Mouse (Mus musculus) MEL (cell line): ENCODE measurements around the gene Lpgat1. TPM values are rescaled to one million over a fixed set of nuclear protein-coding genes. Genes with fewer than 3 reads are reported as not detected.

Experiments
- DNase-seq: peaks from one replicate; pipeline ENCODE4 v3.0.0; 2011; ENCODE audit warnings: low read depth, low spot score
- H3K27ac ChIP-seq: 2 replicates; pipeline ENCODE4 v1.5.1; 2012; ENCODE audit warnings: low read depth, mild to moderate bottlenecking, control low read depth, low read length, moderate library complexity; ENCODE audit not compliant: control insufficient read depth
- H3K27me3 ChIP-seq, 2 experiments: fragments of 150-350 bp in 1 of 2; sonication (generic) in 1 of 2; 2 replicates each; pipeline ENCODE4 v1.6.1; 2012; ENCODE audit warnings: low read length in 2 of 2, mild to moderate bottlenecking in 2 of 2, improper control_type of control experiment in 1 of 2, moderate library complexity in 1 of 2; ENCODE audit not compliant: insufficient read depth in 2 of 2, control insufficient read depth in 1 of 2
- H3K36me3 ChIP-seq, 2 experiments: 2 replicates each; pipeline ENCODE4 v1.6.1; 2012 to 2014; ENCODE audit warnings: low read length in 2 of 2, improper control_type of control experiment in 1 of 2, inconsistent platforms in 1 of 2, mild to moderate bottlenecking in 1 of 2; ENCODE audit not compliant: insufficient read depth in 2 of 2, control insufficient read depth in 1 of 2
- H3K4me1 ChIP-seq, 2 experiments: fragments of 150-350 bp in 1 of 2; sonication (generic) in 1 of 2; 2 replicates each; pipeline ENCODE4 v1.6.1; 2012; ENCODE audit warnings: low read length in 2 of 2, improper control_type of control experiment in 1 of 2, mild to moderate bottlenecking in 1 of 2; ENCODE audit not compliant: insufficient read depth in 2 of 2, control insufficient read depth in 1 of 2
- H3K4me3 ChIP-seq, 2 experiments: fragments of 150-350 bp in 1 of 2; sonication (generic) in 1 of 2; 2 replicates each; pipeline ENCODE4 v1.5.1; 2012; ENCODE audit warnings: low read depth in 2 of 2, low read length in 2 of 2, mild to moderate bottlenecking in 2 of 2, moderate library complexity in 2 of 2, control low read depth in 1 of 2, improper control_type of control experiment in 1 of 2; ENCODE audit not compliant: control insufficient read depth in 1 of 2, insufficient read depth in 1 of 2
- H3K79me2 ChIP-seq: 2 replicates; pipeline ENCODE4 v1.6.1; 2012; ENCODE audit warnings: mild to moderate bottlenecking, low read length, moderate library complexity; ENCODE audit not compliant: control insufficient read depth, poor library complexity, insufficient read depth
- H3K9ac ChIP-seq: 2 replicates; pipeline ENCODE4 v1.6.1; 2012; ENCODE audit warnings: low read depth, mild to moderate bottlenecking, control low read depth, low read length, moderate library complexity; ENCODE audit not compliant: control insufficient read depth, poor library complexity, severe bottlenecking
- H3K9me3 ChIP-seq: fragments of 150-350 bp; sonication (generic); replicated peaks from 2 replicates; pipeline ENCODE4 v1.6.1; 2012; ENCODE audit warnings: mild to moderate bottlenecking, low read length, improper control_type of control experiment, moderate library complexity; ENCODE audit not compliant: insufficient read depth
- CTCF ChIP-seq, 3 experiments: IDR thresholded peaks in 2 of 3; conservative IDR thresholded peaks in 1 of 3; 2 replicates each; pipeline ENCODE4 v1.5.1; 2011 to 2012; ENCODE audit warnings: low read length in 3 of 3, low read depth in 2 of 3, mild to moderate bottlenecking in 2 of 3, improper control_type of control experiment in 1 of 3, inconsistent platforms in 1 of 3, mixed read lengths in 1 of 3, moderate library complexity in 1 of 3; ENCODE audit not compliant: control insufficient read depth in 1 of 3, insufficient read depth in 1 of 3, poor library complexity in 1 of 3, severe bottlenecking in 1 of 3
- ELF1 ChIP-seq: IDR thresholded peaks from 2 replicates; pipeline ENCODE4 v1.6.1; 2014; ENCODE audit warnings: low read depth, mild to moderate bottlenecking, inconsistent platforms, low read length, improper control_type of control experiment, moderate library complexity
- ETS1 ChIP-seq: IDR thresholded peaks from 2 replicates; pipeline ENCODE4 v1.6.1; 2012; ENCODE audit warnings: low read depth, mild to moderate bottlenecking, inconsistent platforms, low read length, improper control_type of control experiment, moderate library complexity
- GATA1 ChIP-seq: IDR thresholded peaks from 2 replicates; pipeline ENCODE4 v1.6.1; 2011; ENCODE audit warnings: low read depth, low read length, improper control_type of control experiment
- JUND ChIP-seq: IDR thresholded peaks from 2 replicates; pipeline ENCODE4 v1.6.1; 2011; ENCODE audit warnings: low read depth, mild to moderate bottlenecking, improper control_type of control experiment, low read length
- KAT2A ChIP-seq: conservative IDR thresholded peaks from 2 replicates; pipeline ENCODE4 v1.6.1; 2012; ENCODE audit warnings: low read depth, low read length, improper control_type of control experiment, inconsistent platforms
- MAZ ChIP-seq: IDR thresholded peaks from 2 replicates; pipeline ENCODE4 v1.6.1; 2012; ENCODE audit warnings: low read depth, mild to moderate bottlenecking, inconsistent platforms, low read length, improper control_type of control experiment
- MXI1 ChIP-seq: IDR thresholded peaks from 2 replicates; pipeline ENCODE4 v1.6.1; 2011; ENCODE audit warnings: mild to moderate bottlenecking, low read depth, low read length, improper control_type of control experiment
- NRF1 ChIP-seq: IDR thresholded peaks from 2 replicates; pipeline ENCODE4 v1.6.1; 2014; ENCODE audit warnings: low read depth, mild to moderate bottlenecking, inconsistent platforms, low read length, improper control_type of control experiment, moderate library complexity; ENCODE audit not compliant: poor library complexity, insufficient read depth, severe bottlenecking
- POLR2AphosphoS2 ChIP-seq: IDR thresholded peaks from 2 replicates; pipeline ENCODE4 v1.6.1; 2011; ENCODE audit warnings: low read length, improper control_type of control experiment
- RAD21 ChIP-seq: IDR thresholded peaks from 2 replicates; pipeline ENCODE4 v1.6.1; 2011; ENCODE audit warnings: mild to moderate bottlenecking, low read depth, low read length, improper control_type of control experiment
- TBP ChIP-seq: IDR thresholded peaks from 2 replicates; pipeline ENCODE4 v1.8.0; 2011; ENCODE audit warnings: low read depth, low read length, improper control_type of control experiment
- UBTF ChIP-seq: IDR thresholded peaks from 2 replicates; pipeline ENCODE4 v1.6.1; 2012; ENCODE audit warnings: low read depth, mild to moderate bottlenecking, inconsistent platforms, low read length, improper control_type of control experiment, moderate library complexity, borderline replicate concordance; ENCODE audit not compliant: insufficient read depth
- USF2 ChIP-seq, 2 experiments: IDR thresholded peaks; 2 replicates each; pipeline ENCODE4 v1.6.1; 2011 to 2012; ENCODE audit warnings: improper control_type of control experiment in 2 of 2, low read length in 2 of 2, borderline replicate concordance in 1 of 2, inconsistent platforms in 1 of 2, low read depth in 1 of 2, mild to moderate bottlenecking in 1 of 2; ENCODE audit not compliant: insufficient read depth in 1 of 2
- ZNF384 ChIP-seq: IDR thresholded peaks from 2 replicates; pipeline ENCODE4 v1.6.1; 2012; ENCODE audit warnings: low read depth, mild to moderate bottlenecking, inconsistent platforms, low read length, improper control_type of control experiment
- polyA plus RNA-seq, 2 experiments: library from polyadenylated mRNA; stranded (reverse) in 1 of 2; unstranded in 1 of 2; fragments of >175 nt in 1 of 2; fragments of >200 nt in 1 of 2; gene quantifications; 2 replicates each; pipeline versions ENCODE4 v1.2.1 to v1.2.4; 2012; ENCODE audit warnings: low replicate concordance in 2 of 2, low read depth in 1 of 2; ENCODE audit not compliant: insufficient read length in 2 of 2, insufficient read depth in 1 of 2, missing spikeins in 1 of 2
- total RNA-seq: library from RNA; depleted of rRNA; stranded (reverse); fragments of 300-350 nt; gene quantifications from 2 replicates; pipeline ENCODE4 v1.2.3, GENCODE M21; 2012; rRNA removed

Gene Lpgat1
- total RNA-seq (not detected in 2 replicates), polyA plus RNA-seq (not detected)

DNA sequence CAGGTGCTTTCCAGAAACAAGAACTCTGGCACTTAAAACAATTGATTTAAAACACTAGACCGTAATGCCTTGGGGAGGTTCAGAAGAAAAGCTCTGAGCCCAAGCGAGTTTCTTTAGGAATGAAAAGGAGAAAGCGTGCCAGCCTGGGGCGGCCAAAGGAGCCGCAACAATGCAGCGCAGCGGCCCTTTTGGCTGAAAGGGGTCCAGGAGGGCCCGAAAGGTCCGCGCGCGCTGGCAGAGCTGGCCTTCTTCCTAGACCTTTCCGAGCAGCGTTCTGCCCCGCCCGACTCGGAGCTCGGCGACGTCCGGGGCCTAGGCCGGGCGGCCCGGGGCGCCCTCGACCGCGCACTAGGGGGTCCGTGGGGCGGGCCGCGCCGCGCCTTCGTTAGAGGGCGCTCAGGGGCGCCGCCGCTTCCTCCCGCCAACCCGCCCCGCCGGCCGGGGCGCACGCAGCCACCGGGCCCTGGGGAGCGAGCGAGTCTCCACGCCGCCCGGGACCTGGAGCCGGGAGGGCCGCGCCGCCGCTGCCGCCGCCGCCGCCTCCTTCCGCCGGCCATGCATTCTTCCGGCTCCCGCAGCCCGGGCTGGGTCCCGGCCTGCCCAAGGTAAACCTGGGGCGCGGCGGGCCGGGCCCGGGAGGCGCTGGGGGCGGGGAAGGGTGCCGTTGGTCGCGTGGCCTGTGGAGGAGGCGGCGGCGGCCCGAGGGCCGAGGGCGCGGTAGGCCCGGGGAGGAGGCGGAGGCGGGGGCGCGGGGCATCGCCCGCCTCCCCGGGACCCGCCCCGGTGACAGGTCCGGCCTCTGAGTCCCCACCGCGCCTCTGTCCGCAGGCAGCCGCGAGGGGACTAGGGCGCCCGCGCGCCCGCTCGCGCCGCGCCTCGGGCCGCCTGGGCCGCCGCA lies at the start of gene Lpgat1:
Lpgat1 (plus strand) TSS at position 234 of the 898 bp plus-strand sequence.
- TF ChIP-seq CTCF (IDR thresholded peaks at IDR 0.05 in 2 of 3, conservative IDR thresholded peaks at IDR 0.05 in 1 of 3; ENCODE audit: control insufficient read depth in 1 of 3, insufficient read depth in 1 of 3, low read depth in 2 of 3, low read length in 3 of 3, poor library complexity in 1 of 3, severe bottlenecking in 1 of 3) (no peak), ETS1 (no peak), RAD21 (no peak), MAZ (no peak), ZNF384 (no peak), USF2 (IDR thresholded peaks at IDR 0.05; ENCODE audit: borderline replicate concordance in 1 of 2, insufficient read depth in 1 of 2, low read depth in 1 of 2, low read length in 2 of 2) (no peak), JUND (no peak), GATA1 (no peak), MXI1 (no peak), NRF1 (no peak), ELF1 (no peak), UBTF (no peak), TBP (no peak)
- Histone ChIP-seq H3K4me1 (no peaks in the 10 kb centered on the region), H3K36me3 (no peaks in the 10 kb centered on the region), H3K27ac (no peak within 1 kb of the TSS), H3K9ac (no peak within 1 kb of the TSS), H3K27me3 (peaks cover 2 to 7% of the 10 kb centered on the region in 2 experiments), H3K4me3 (no peak within 1 kb of the TSS), H3K9me3 (no peaks in the 10 kb centered on the region), H3K79me2 (no peaks in the 10 kb centered on the region)
- DNase-seq: no peak

DNA sequence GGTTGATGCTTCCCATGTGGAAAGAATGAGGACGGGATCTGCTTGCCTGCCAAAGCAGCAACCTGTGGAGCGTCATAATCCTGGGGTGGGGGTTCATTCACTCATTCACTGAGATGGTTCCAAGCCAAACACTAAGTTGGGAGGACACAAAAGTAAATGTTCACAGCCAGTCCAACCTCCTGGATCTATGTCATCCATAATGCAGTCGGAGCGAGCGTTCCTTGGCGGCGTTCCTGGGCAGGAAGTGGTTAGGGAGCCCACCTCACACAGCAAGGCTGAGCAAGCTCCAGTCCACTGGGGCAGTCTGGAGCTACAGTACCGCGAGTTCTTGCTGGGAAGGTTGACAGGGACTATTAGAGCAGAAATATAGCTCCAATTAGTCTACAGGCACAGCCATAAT lies 49.6 kb upstream of the Lpgat1 start:
- DNase-seq: no peak

More for the DNA sequence above, 49.6 kb upstream of the Lpgat1 start:
- no peaks in the 10 kb centered on the region for H3K9me3 ChIP-seq
- H3K79me2 ChIP-seq: no peaks in the 10 kb centered on the region
- H3K9ac ChIP-seq: no peak overlapping the region
- H3K27me3 ChIP-seq: peaks cover 8 to 9% of the 10 kb centered on the region in 2 experiments
- H3K36me3 ChIP-seq: no peaks in the 10 kb centered on the region
- no peak overlapping the region for H3K4me3 ChIP-seq
- H3K27ac ChIP-seq: no peak overlapping the region
- no peaks in the 10 kb centered on the region for H3K4me1 ChIP-seq
- TF ChIP-seq POLR2AphosphoS2 (no peak), NRF1 (no peak), KAT2A (no peak)
